Mouse (Mus musculus): ENCODE measurements at regions not wholly inside any gene's neighbourhood (a gene's known extent, or its start where the extent isn't known, plus 50 kb on each side); places are given as distances from the start of the nearest gene placed in this dataset.
A peak's percentile ranks its signal among the peaks of the same experiment; 100 is the strongest.

DNA sequence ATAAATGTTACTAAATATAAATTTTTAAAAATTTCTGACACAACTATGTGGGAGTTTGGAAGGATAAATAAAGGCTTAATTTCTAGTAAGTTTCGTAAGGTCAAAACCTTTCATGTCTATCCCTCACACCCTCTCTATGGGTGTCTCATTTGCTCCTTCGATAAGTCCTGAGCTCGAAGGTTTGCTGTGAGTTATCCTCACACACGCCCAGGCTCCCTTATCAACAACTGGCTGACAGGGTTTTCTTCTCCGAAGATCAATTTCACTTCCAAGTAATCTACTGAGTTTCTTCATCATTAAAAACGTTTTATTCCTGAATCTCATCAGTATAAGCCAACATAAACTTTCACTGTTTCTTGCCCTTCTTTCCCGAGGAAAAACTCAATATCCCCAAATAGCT, 416.0 kb upstream of the Nudt12 start:
- Histone ChIP-seq H3K4me1 (ENCODE audit: control insufficient read depth in 1 of 2, insufficient read depth in 2 of 2, low read length in 2 of 2) (peaks cover 2% of the 10 kb centered on the region in 2 experiments; a peak in 1 of 4 replicates), H3K27me3 (ENCODE audit: control insufficient read depth in 1 of 2, insufficient read depth in 2 of 2, low read length in 2 of 2) (no peaks in the 10 kb centered on the region), H3K4me3 (ENCODE audit: control insufficient read depth in 1 of 2, insufficient read depth in 1 of 2, low read depth in 2 of 2, low read length in 2 of 2) (peak overlapping the region in 1 of 2 experiments; percentile 50; a peak in 2 of 4 replicates), H3K9ac (ENCODE audit: control insufficient read depth, low read depth, low read length, poor library complexity, severe bottlenecking) (no peak overlapping the region), H3K9me3 (replicated peaks; ENCODE audit: insufficient read depth, low read length) (no peaks in the 10 kb centered on the region), H3K79me2 (ENCODE audit: control insufficient read depth, insufficient read depth, low read length, poor library complexity) (no peaks in the 10 kb centered on the region), H3K36me3 (ENCODE audit: control insufficient read depth in 1 of 2, insufficient read depth in 2 of 2, low read length in 2 of 2) (peaks cover 0 to 6% of the 10 kb centered on the region in 2 experiments; a peak in 2 of 4 replicates), H3K27ac (ENCODE audit: control insufficient read depth, low read depth, low read length) (no peak overlapping the region)
- no peak for TF ChIP-seq GABPA (IDR thresholded peaks at IDR 0.05; ENCODE audit: low read depth, low read length)
- peak; percentile 40 to 76 for TF ChIP-seq EP300 (IDR thresholded peaks at IDR 0.05; ENCODE audit: low read depth in 1 of 2, low read length in 2 of 2)
- TF ChIP-seq MXI1 (IDR thresholded peaks at IDR 0.05; ENCODE audit: low read depth, low read length): no peak
- peak; percentile 41 for TF ChIP-seq RCOR1 (IDR thresholded peaks at IDR 0.05; ENCODE audit: low read depth, low read length)
- no peak for TF ChIP-seq E2F4 (IDR thresholded peaks at IDR 0.05; ENCODE audit: borderline replicate concordance, low read depth, low read length)
- peak; percentile 63 for TF ChIP-seq GATA1 (IDR thresholded peaks at IDR 0.05; ENCODE audit: low read depth, low read length)
- no peak for TF ChIP-seq MYB (IDR thresholded peaks at IDR 0.05; ENCODE audit: low read depth, low read length)
- TF ChIP-seq RAD21 (IDR thresholded peaks at IDR 0.05; ENCODE audit: low read depth, low read length): no peak
- TF ChIP-seq TBP (IDR thresholded peaks at IDR 0.05; ENCODE audit: low read depth, low read length): no peak
- no peak for TF ChIP-seq NELFE (IDR thresholded peaks at IDR 0.05; ENCODE audit: low read depth, low read length)
- peak; percentile 16; the same call in 1 of the 2 replicates for TF ChIP-seq TCF12 (IDR thresholded peaks at IDR 0.05; ENCODE audit: low read depth, low read length)
- no peak for TF ChIP-seq MAX (IDR thresholded peaks at IDR 0.05; ENCODE audit: low read length)
- peak; percentile 70 for DNase-seq (ENCODE audit: low read depth, low spot score)

GRCm38 (mm10) chr17:59421489-59421888, 408.3 kb upstream of the Nudt12 start:
- TF ChIP-seq SIN3A (IDR thresholded peaks at IDR 0.05; ENCODE audit: low read length) (no peak), ZNF384 (IDR thresholded peaks at IDR 0.05; ENCODE audit: low read depth, low read length) (no peak), HCFC1 (IDR thresholded peaks at IDR 0.05; ENCODE audit: low read depth, low read length) (no peak), ZMIZ1 (IDR thresholded peaks at IDR 0.05; ENCODE audit: low read depth, low read length) (no peak), CHD2 (IDR thresholded peaks at IDR 0.05; ENCODE audit: low read length) (no peak), MYC (IDR thresholded peaks at IDR 0.05; ENCODE audit: low read depth, low read length) (no peak), KAT2A (conservative IDR thresholded peaks at IDR 0.05; ENCODE audit: low read depth, low read length) (no peak)
- H3K9ac ChIP-seq (ENCODE audit: control insufficient read depth, low read depth, low read length, poor library complexity, severe bottlenecking): no peak overlapping the region
- no peak for DNase-seq (ENCODE audit: low read depth, low spot score)

More at GRCm38 (mm10) chr17:59421489-59421888, 408.3 kb upstream of the Nudt12 start:
- Histone ChIP-seq H3K27me3 (ENCODE audit: control insufficient read depth in 1 of 2, insufficient read depth in 2 of 2, low read length in 2 of 2) (no peaks in the 10 kb centered on the region), H3K27ac (ENCODE audit: control insufficient read depth, low read depth, low read length) (no peak overlapping the region), H3K36me3 (ENCODE audit: control insufficient read depth in 1 of 2, insufficient read depth in 2 of 2, low read length in 2 of 2) (no peaks in the 10 kb centered on the region), H3K79me2 (ENCODE audit: control insufficient read depth, insufficient read depth, low read length, poor library complexity) (no peaks in the 10 kb centered on the region), H3K4me1 (ENCODE audit: control insufficient read depth in 1 of 2, insufficient read depth in 2 of 2, low read length in 2 of 2) (no peaks in the 10 kb centered on the region), H3K4me3 (ENCODE audit: control insufficient read depth in 1 of 2, insufficient read depth in 1 of 2, low read depth in 2 of 2, low read length in 2 of 2) (no peak overlapping the region), H3K9me3 (replicated peaks; ENCODE audit: insufficient read depth, low read length) (no peaks in the 10 kb centered on the region)

Measured in MEL (cell line).